Mouse (Mus musculus) thymus, postnatal 36 days (tissue): ENCODE measurements around the gene Smarcc2.
"Not testable (repeated sequence)": the region's sequence is repeated elsewhere in the genome, so short reads cannot be mapped to it uniquely, and the experiment has no call there.

Experiments
- DNase-seq, 2 experiments: peaks; one replicate each; pipeline ENCODE4 v3.0.0; 2022; ENCODE audit warnings: mixed read lengths in 2 of 2

The Smarcc2 gene

GRCm38 (mm10) chr10:128494667-128495245 is 35.7 kb downstream of the Smarcc2 start:
- DNase-seq, result no peak

GRCm38 (mm10) chr10:128495270-128495669 is 36.2 kb downstream of the Smarcc2 start:
- DNase-seq, result no peak

- DNase-seq, result no peak
These were observed 36.9 kb downstream of the Smarcc2 start for GRCm38 (mm10) chr10:128495903-128496302.

GRCm38 (mm10) chr10:128496509-128497077 is 37.5 kb downstream of the Smarcc2 start:
- DNase-seq, result no peak

GRCm38 (mm10) chr10:128497134-128497737 is 38.2 kb downstream of the Smarcc2 start:
- no peak for DNase-seq

GRCm38 (mm10) chr10:128498590-128498989 is 39.5 kb downstream of the Smarcc2 start, which contains the start of gene Myl6b:
Myl6b (minus strand) TSS chr10:128498685.
- DNase-seq, result peak; percentile 93 to 97

- peak; percentile 52 to 55 for DNase-seq
These were observed 40.1 kb downstream of the Smarcc2 start for GRCm38 (mm10) chr10:128499116-128499671.

- no peak for DNase-seq
These were observed 43.3 kb downstream of the Smarcc2 start for GRCm38 (mm10) chr10:128502341-128502740.

- DNase-seq, result no peak
These were observed 44.5 kb downstream of the Smarcc2 start for GRCm38 (mm10) chr10:128503532-128503931.

- DNase-seq, result no peak
These were observed 45.0 kb downstream of the Smarcc2 start for GRCm38 (mm10) chr10:128504012-128504411.

GRCm38 (mm10) chr10:128504641-128505370 is 45.8 kb downstream of the Smarcc2 start:
- DNase-seq, result peak; percentile 39 to 50

- not testable (repeated sequence) for DNase-seq
These were observed 46.3 kb downstream of the Smarcc2 start for GRCm38 (mm10) chr10:128505371-128505667.

- no peak for DNase-seq
These were observed 46.9 kb downstream of the Smarcc2 start for GRCm38 (mm10) chr10:128505974-128506373.

- no peak for DNase-seq
These were observed 49.2 kb downstream of the Smarcc2 start for GRCm38 (mm10) chr10:128508260-128508659.

GRCm38 (mm10) chr10:128509203-128509602 is 50.2 kb downstream of the Smarcc2 start:
- DNase-seq, result no peak

GRCm38 (mm10) chr10:128509831-128510230 is 50.8 kb downstream of the Smarcc2 start:
- no peak for DNase-seq

GRCm38 (mm10) chr10:128510301-128510700 is 51.3 kb downstream of the Smarcc2 start:
- DNase-seq, result no peak

GRCm38 (mm10) chr10:128511189-128511588 is 52.1 kb downstream of the Smarcc2 start:
- no peak for DNase-seq

GRCm38 (mm10) chr10:128511761-128512160 is 52.7 kb downstream of the Smarcc2 start:
- DNase-seq, result no peak

- DNase-seq, result no peak
These were observed 56.0 kb downstream of the Smarcc2 start for GRCm38 (mm10) chr10:128515044-128515443.

- DNase-seq, result no peak
These were observed 57.0 kb downstream of the Smarcc2 start for GRCm38 (mm10) chr10:128516029-128516428.

GRCm38 (mm10) chr10:128516677-128517076 is 57.6 kb downstream of the Smarcc2 start:
- DNase-seq, result no peak

- peak; percentile 55 to 58 for DNase-seq
These were observed 59.8 kb downstream of the Smarcc2 start for GRCm38 (mm10) chr10:128518833-128519232.
